Mouse (Mus musculus): ENCODE measurements around the gene Lrrc75b.

Lrrc75b gene

GRCm38 (mm10) chr10:75559676-75560548, at the start of gene Lrrc75b:
Gene Lrrc75b (minus strand): TSS chr10:75560330.
- in situ Hi-C loops (cut with MboI), result no loop called here

GRCm38 (mm10) chr10:75608975-75609374, 48.8 kb upstream of the Lrrc75b start:
- in situ Hi-C loops (cut with MboI), result no loop called here

GRCm38 (mm10) chr10:75607253-75607652, 47.1 kb upstream of the Lrrc75b start:
- in situ Hi-C loops (cut with MboI), result no loop called here

- in situ Hi-C loops (cut with MboI), result no loop called here
Observed at GRCm38 (mm10) chr10:75605162-75605846, 45.2 kb upstream of the Lrrc75b start.

- in situ Hi-C loops (cut with MboI), result no loop called here
Observed at GRCm38 (mm10) chr10:75600189-75600730, 40.1 kb upstream of the Lrrc75b start.

GRCm38 (mm10) chr10:75595981-75596380, 35.9 kb upstream of the Lrrc75b start:
- in situ Hi-C loops (cut with MboI), result no loop called here

GRCm38 (mm10) chr10:75592585-75592984, 32.5 kb upstream of the Lrrc75b start:
- in situ Hi-C loops (cut with MboI), result no loop called here

GRCm38 (mm10) chr10:75591211-75591894, 31.2 kb upstream of the Lrrc75b start:
- in situ Hi-C loops (cut with MboI), result no loop called here

GRCm38 (mm10) chr10:75589651-75590050, 29.5 kb upstream of the Lrrc75b start:
- in situ Hi-C loops (cut with MboI), result loop anchor here (5.0 kb wide), 1 partner anchor 48 kb away; no protein-coding TSS in a partner anchor

GRCm38 (mm10) chr10:75589129-75589528, 29.0 kb upstream of the Lrrc75b start, which contains the start of gene Ggt5:
Gene Ggt5 (plus strand): TSS chr10:75589340.
- in situ Hi-C loops (cut with MboI), result loop anchor here (5.0 kb wide), 1 partner anchor 48 kb away; no protein-coding TSS in a partner anchor

- in situ Hi-C loops (cut with MboI), result loop anchor here (5.0 kb wide), 1 partner anchor 49 kb away; no protein-coding TSS in a partner anchor
Observed at GRCm38 (mm10) chr10:75588336-75588735, 28.2 kb upstream of the Lrrc75b start.

- in situ Hi-C loops (cut with MboI), result loop anchor here (5.0 kb wide), 1 partner anchor 50 kb away; no protein-coding TSS in a partner anchor
Observed at GRCm38 (mm10) chr10:75587781-75588180, 27.7 kb upstream of the Lrrc75b start.

- in situ Hi-C loops (cut with MboI), result loop anchor here (5.0 kb wide), 1 partner anchor 51 kb away; no protein-coding TSS in a partner anchor
Observed at GRCm38 (mm10) chr10:75586553-75586879, 26.4 kb upstream of the Lrrc75b start.

- in situ Hi-C loops (cut with MboI), result loop anchor here (5.0 kb wide), 1 partner anchor 51 kb away; no protein-coding TSS in a partner anchor
Observed at GRCm38 (mm10) chr10:75585876-75586552, 25.9 kb upstream of the Lrrc75b start.

GRCm38 (mm10) chr10:75579129-75579528, 19.0 kb upstream of the Lrrc75b start:
- in situ Hi-C loops (cut with MboI), result no loop called here

GRCm38 (mm10) chr10:75573965-75574364, 13.8 kb upstream of the Lrrc75b start:
- in situ Hi-C loops (cut with MboI), result no loop called here

GRCm38 (mm10) chr10:75573181-75573580, 13.1 kb upstream of the Lrrc75b start:
- in situ Hi-C loops (cut with MboI), result no loop called here

- in situ Hi-C loops (cut with MboI), result no loop called here
Observed at GRCm38 (mm10) chr10:75571937-75572336, 11.8 kb upstream of the Lrrc75b start.

GRCm38 (mm10) chr10:75570981-75571657, 11.0 kb upstream of the Lrrc75b start:
- in situ Hi-C loops (cut with MboI), result no loop called here

GRCm38 (mm10) chr10:75568851-75569250, 8.7 kb upstream of the Lrrc75b start:
- in situ Hi-C loops (cut with MboI), result no loop called here

- in situ Hi-C loops (cut with MboI), result no loop called here
Observed at GRCm38 (mm10) chr10:75568441-75568840, 8.3 kb upstream of the Lrrc75b start.

All from mature B cell (primary cell).